Mouse (Mus musculus): ENCODE measurements around the gene Pcbp4.

GRCm38 (mm10) chr9:106499667-106500066, 46.6 kb downstream of the Pcbp4 start, which contains the start of gene Iqcf1:
- TF ChIP-seq GATA1 (IDR thresholded peaks at IDR 0.05; ENCODE audit: borderline replicate concordance, low read length) (no peak), FLI1 (IDR thresholded peaks at IDR 0.05; ENCODE audit: low read length) (no peak)

All from megakaryocyte, embryonic 14.5 days (primary cell).